Mouse (Mus musculus): ENCODE data around the gene Akap7. TPM values are rescaled to one million over a fixed set of nuclear protein-coding genes. Genes with fewer than 3 reads are reported as not detected.

Gene Akap7
- polyA plus RNA-seq, 1 experiment from 2014 or later: 42.0 TPM

DNA sequence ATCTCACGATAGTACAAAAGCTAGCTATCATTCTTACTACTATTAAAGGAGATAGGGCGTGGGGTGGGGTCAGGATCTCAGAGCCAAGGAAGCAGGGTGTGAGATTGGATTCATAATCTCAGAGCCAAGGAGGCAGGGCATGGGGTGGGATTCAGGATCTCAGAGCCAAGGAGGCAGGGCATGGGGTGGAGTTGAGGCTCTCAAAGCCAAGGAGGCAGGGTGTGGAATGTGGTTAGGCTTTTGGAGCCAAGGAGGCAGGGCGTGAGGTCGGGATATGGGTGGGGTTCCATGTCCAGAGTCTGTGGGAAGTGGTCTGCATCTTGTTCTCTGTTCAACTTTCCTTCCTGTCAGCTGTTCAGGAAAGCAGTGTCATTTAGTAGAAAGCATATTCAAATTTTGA is 16.6 kb downstream of the Akap7 start:
- peaks cover 16% of the 10 kb centered on the region; the same call in 1 of the 2 replicates for H3K36me3 ChIP-seq (ENCODE audit: control insufficient read depth, insufficient read depth, low read length)
- H3K9ac ChIP-seq (ENCODE audit: low read length): no peak overlapping the region
- peak; percentile 50; the same call in 1 of the 2 replicates for ATAC-seq (ENCODE audit: insufficient number of reproducible peaks, insufficient read depth, low FRiP score, low read depth)
- H3K27ac ChIP-seq (replicated peaks in 1 of 2; ENCODE audit: control insufficient read depth in 1 of 2, insufficient read depth in 1 of 2, low read depth in 2 of 2, low read length in 2 of 2): no peak overlapping the region
- H3K4me1 ChIP-seq (ENCODE audit: control insufficient read depth in 2 of 2, insufficient read depth in 2 of 2, low read length in 2 of 2): no peaks in the 10 kb centered on the region
- H3K4me2 ChIP-seq (ENCODE audit: low read length): no peak overlapping the region
- H3K9me3 ChIP-seq (ENCODE audit: control insufficient read depth, low read length): no peaks in the 10 kb centered on the region
- no peak overlapping the region for H3K4me3 ChIP-seq (ENCODE audit: control insufficient read depth in 1 of 2, insufficient read depth in 1 of 2, low read depth in 1 of 2, low read length in 2 of 2)
- H3K27me3 ChIP-seq (ENCODE audit: control insufficient read depth, insufficient read depth, low read length): no peaks in the 10 kb centered on the region
- 59% methylated on average over 4 of the region's 4 CpGs for WGBS

DNA sequence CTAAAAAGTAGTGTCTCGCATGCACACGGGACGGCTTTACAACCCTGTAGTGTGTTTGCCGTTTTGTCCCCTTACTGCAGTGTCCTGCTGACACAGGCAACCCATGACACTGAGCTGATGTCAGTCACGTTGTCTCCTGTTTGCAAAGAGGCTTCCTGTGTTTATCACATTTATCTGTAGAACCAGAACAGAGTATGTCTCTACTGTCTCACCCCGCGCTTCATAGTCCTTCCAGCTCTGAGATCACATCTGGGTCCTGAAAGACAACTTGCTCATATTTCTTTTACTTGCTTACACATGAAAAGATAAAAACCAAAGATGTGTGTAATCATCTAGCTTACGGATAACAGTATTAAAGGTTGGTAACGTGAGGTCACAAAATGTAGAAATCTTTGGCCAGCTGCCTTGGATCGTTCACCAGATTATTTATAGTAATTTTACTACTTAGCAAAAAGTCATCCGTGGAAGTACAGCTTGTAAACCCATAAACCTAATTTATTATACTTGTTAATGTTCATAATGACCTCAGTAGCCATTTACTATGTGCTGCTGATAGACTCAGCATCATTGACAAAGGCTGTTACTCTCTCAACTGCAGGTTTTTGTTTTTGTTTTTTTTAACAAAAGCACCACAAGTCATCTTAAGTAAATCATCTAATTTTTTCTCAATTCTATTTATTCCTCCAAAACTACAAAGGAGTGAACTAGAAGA is 22.4 kb downstream of the Akap7 start:
- Histone ChIP-seq H3K4me3 (ENCODE audit: control insufficient read depth in 1 of 2, insufficient read depth in 1 of 2, low read depth in 1 of 2, low read length in 2 of 2) (no peak overlapping the region), H3K27me3 (ENCODE audit: control insufficient read depth, insufficient read depth, low read length) (no peaks in the 10 kb centered on the region), H3K9me3 (ENCODE audit: control insufficient read depth, low read length) (no peaks in the 10 kb centered on the region), H3K27ac (replicated peaks in 1 of 2; ENCODE audit: control insufficient read depth in 1 of 2, insufficient read depth in 1 of 2, low read depth in 2 of 2, low read length in 2 of 2) (no peak overlapping the region), H3K36me3 (ENCODE audit: control insufficient read depth, insufficient read depth, low read length) (peaks cover 33% of the 10 kb centered on the region), H3K4me2 (ENCODE audit: low read length) (no peak overlapping the region), H3K9ac (ENCODE audit: low read length) (no peak overlapping the region), H3K4me1 (ENCODE audit: control insufficient read depth in 2 of 2, insufficient read depth in 2 of 2, low read length in 2 of 2) (no peaks in the 10 kb centered on the region)
- WGBS: 82% methylated on average over 11 of the region's 11 CpGs
- ATAC-seq (ENCODE audit: insufficient number of reproducible peaks, insufficient read depth, low FRiP score, low read depth): no peak

DNA sequence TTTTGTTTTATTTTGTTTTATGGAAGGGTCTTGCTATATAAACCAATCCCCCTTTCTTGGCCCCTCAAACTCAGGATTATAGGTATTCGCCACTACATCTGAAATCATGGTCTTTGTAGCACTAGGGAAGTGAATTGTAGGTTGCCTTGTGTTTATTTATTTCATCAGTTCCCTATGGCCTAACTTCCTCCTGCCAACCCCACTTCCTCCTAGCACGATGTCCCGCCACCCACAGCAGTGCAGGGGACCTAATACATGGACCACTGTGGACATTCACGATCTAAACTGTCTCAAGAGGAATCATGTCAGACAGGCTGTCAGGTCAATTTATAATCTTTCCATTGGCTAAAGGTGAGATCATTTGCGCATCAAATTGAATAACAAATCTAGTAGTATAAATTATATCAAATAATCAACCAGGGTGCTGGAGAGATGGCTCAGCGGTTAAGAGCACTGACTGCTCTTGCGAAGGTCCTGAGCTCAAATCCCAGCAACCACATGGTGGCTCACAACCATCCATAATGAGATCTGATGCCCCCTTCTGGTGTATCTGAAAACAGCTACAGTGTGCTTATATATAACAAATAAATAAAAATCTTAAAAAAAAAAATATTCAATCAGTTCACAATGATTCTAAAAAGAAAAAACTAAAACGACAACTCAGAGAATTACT is 23.1 kb downstream of the Akap7 start:
- ATAC-seq (ENCODE audit: insufficient number of reproducible peaks, insufficient read depth, low FRiP score, low read depth): no peak
- 88% methylated on average over 8 of the region's 8 CpGs for WGBS
- Histone ChIP-seq H3K4me2 (ENCODE audit: low read length) (no peak overlapping the region), H3K9me3 (ENCODE audit: control insufficient read depth, low read length) (no peaks in the 10 kb centered on the region), H3K4me3 (ENCODE audit: control insufficient read depth in 1 of 2, insufficient read depth in 1 of 2, low read depth in 1 of 2, low read length in 2 of 2) (no peak overlapping the region), H3K27ac (replicated peaks in 1 of 2; ENCODE audit: control insufficient read depth in 1 of 2, insufficient read depth in 1 of 2, low read depth in 2 of 2, low read length in 2 of 2) (no peak overlapping the region), H3K4me1 (ENCODE audit: control insufficient read depth in 2 of 2, insufficient read depth in 2 of 2, low read length in 2 of 2) (no peaks in the 10 kb centered on the region), H3K9ac (ENCODE audit: low read length) (no peak overlapping the region), H3K36me3 (ENCODE audit: control insufficient read depth, insufficient read depth, low read length) (peaks cover 33% of the 10 kb centered on the region), H3K27me3 (ENCODE audit: control insufficient read depth, insufficient read depth, low read length) (no peaks in the 10 kb centered on the region)

DNA sequence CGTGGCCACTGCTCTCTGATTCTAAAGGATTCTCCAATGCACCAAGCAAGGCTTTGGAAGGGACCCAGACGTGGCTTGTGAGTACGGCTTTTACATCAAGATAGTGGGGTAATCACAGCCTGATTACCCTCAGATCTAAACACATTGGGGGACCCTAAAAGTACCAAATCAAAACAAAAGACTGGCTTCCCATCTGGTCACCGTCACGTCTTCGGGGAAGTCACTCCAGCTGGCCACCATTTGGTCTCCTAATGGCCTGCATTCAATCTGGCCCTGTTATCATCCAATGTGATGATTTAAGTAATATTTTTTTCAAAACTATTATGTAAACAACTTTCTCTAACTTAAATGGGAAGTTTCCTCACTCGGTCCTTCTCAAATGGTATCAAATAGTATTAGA is 24.3 kb downstream of the Akap7 start:
- Histone ChIP-seq H3K4me1 (ENCODE audit: control insufficient read depth in 2 of 2, insufficient read depth in 2 of 2, low read length in 2 of 2) (no peaks in the 10 kb centered on the region), H3K36me3 (ENCODE audit: control insufficient read depth, insufficient read depth, low read length) (peaks cover 22% of the 10 kb centered on the region), H3K9ac (ENCODE audit: low read length) (no peak overlapping the region), H3K27me3 (ENCODE audit: control insufficient read depth, insufficient read depth, low read length) (no peaks in the 10 kb centered on the region), H3K9me3 (ENCODE audit: control insufficient read depth, low read length) (no peaks in the 10 kb centered on the region), H3K4me3 (ENCODE audit: control insufficient read depth in 1 of 2, insufficient read depth in 1 of 2, low read depth in 1 of 2, low read length in 2 of 2) (no peak overlapping the region), H3K4me2 (ENCODE audit: low read length) (no peak overlapping the region), H3K27ac (replicated peaks in 1 of 2; ENCODE audit: control insufficient read depth in 1 of 2, insufficient read depth in 1 of 2, low read depth in 2 of 2, low read length in 2 of 2) (no peak overlapping the region)
- 70% methylated on average over 7 of the region's 7 CpGs for WGBS
- ATAC-seq (ENCODE audit: insufficient number of reproducible peaks, insufficient read depth, low FRiP score, low read depth): no peak

DNA sequence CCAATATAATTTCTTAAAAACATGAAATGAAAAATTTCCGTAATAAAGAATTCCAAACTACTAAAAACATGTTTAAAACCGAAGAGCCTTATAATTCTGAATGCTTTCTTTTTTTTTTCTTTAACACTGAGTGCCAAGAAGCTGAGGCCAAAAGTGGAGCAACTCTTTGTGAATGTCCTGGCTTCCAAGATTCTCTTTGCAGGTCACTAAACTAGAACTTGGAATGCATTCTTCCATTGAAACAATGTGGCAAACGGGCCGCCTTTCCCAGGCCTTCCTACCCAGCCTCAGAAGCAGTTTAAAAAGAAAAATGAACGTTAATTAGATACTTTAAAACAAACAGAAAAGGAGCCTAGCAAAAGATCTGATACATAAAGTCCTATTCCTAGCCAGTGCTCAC is 27.5 kb downstream of the Akap7 start:
- 78% methylated on average over 5 of the region's 5 CpGs for WGBS
- no peak for ATAC-seq (ENCODE audit: insufficient number of reproducible peaks, insufficient read depth, low FRiP score, low read depth)
- Histone ChIP-seq H3K9ac (ENCODE audit: low read length) (no peak overlapping the region), H3K9me3 (ENCODE audit: control insufficient read depth, low read length) (no peaks in the 10 kb centered on the region), H3K4me1 (ENCODE audit: control insufficient read depth in 2 of 2, insufficient read depth in 2 of 2, low read length in 2 of 2) (peaks cover 0 to 3% of the 10 kb centered on the region in 2 experiments; a peak in 2 of 4 replicates), H3K4me3 (ENCODE audit: control insufficient read depth in 1 of 2, insufficient read depth in 1 of 2, low read depth in 1 of 2, low read length in 2 of 2) (no peak overlapping the region), H3K4me2 (ENCODE audit: low read length) (no peak overlapping the region), H3K27ac (replicated peaks in 1 of 2; ENCODE audit: control insufficient read depth in 1 of 2, insufficient read depth in 1 of 2, low read depth in 2 of 2, low read length in 2 of 2) (no peak overlapping the region), H3K27me3 (ENCODE audit: control insufficient read depth, insufficient read depth, low read length) (no peaks in the 10 kb centered on the region), H3K36me3 (ENCODE audit: control insufficient read depth, insufficient read depth, low read length) (peaks cover 17% of the 10 kb centered on the region)

DNA sequence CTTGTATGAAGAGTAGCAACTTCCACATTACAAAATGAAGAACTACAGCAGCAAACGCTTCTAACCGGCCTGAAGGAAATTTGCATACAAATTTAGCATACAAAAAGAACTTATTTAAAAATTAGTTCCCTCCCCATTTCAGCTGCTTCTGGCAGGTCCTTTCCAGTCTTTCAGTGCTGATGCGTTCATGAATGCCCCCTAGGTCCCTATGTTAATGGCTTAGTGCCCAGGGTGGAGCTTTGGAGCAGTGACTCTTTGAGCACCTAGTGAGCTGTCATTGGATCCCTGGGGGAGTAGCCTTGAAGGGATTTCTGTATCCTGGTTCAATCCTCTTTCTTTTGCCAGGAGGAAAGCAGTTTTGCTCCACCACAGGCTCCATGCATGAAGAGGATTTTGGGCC is 28.3 kb downstream of the Akap7 start:
- 58% methylated on average over 3 of the region's 3 CpGs for WGBS
- Histone ChIP-seq H3K4me2 (ENCODE audit: low read length) (no peak overlapping the region), H3K27ac (replicated peaks in 1 of 2; ENCODE audit: control insufficient read depth in 1 of 2, insufficient read depth in 1 of 2, low read depth in 2 of 2, low read length in 2 of 2) (no peak overlapping the region), H3K36me3 (ENCODE audit: control insufficient read depth, insufficient read depth, low read length) (peaks cover 13% of the 10 kb centered on the region), H3K9me3 (ENCODE audit: control insufficient read depth, low read length) (no peaks in the 10 kb centered on the region), H3K9ac (ENCODE audit: low read length) (no peak overlapping the region), H3K4me1 (ENCODE audit: control insufficient read depth in 2 of 2, insufficient read depth in 2 of 2, low read length in 2 of 2) (peaks cover 0 to 6% of the 10 kb centered on the region in 2 experiments; a peak in 2 of 4 replicates), H3K27me3 (ENCODE audit: control insufficient read depth, insufficient read depth, low read length) (no peaks in the 10 kb centered on the region), H3K4me3 (ENCODE audit: control insufficient read depth in 1 of 2, insufficient read depth in 1 of 2, low read depth in 1 of 2, low read length in 2 of 2) (no peak overlapping the region)
- no peak for ATAC-seq (ENCODE audit: insufficient number of reproducible peaks, insufficient read depth, low FRiP score, low read depth)

DNA sequence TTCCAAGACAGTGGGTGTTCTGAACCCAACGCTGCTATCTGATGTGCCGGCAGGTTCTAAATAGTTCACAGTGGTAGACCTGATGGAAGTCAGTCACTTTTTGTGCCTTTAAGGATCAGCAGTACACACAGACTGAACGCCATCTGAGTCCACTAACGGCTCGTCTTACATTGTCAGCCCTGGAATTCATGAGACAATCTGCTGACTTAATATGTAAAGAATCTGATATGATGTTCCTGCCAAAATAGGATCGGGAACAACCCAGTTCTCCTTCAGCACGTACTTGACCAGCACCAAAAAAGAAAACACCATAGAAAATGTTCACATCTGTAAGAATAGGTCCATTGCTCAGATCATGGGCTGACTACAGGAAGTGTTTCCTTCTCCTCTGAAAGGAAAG is 32.2 kb downstream of the Akap7 start:
- Histone ChIP-seq H3K9me3 (ENCODE audit: control insufficient read depth, low read length) (no peaks in the 10 kb centered on the region), H3K4me3 (ENCODE audit: control insufficient read depth in 1 of 2, insufficient read depth in 1 of 2, low read depth in 1 of 2, low read length in 2 of 2) (no peak overlapping the region), H3K36me3 (ENCODE audit: control insufficient read depth, insufficient read depth, low read length) (no peaks in the 10 kb centered on the region), H3K27ac (replicated peaks in 1 of 2; ENCODE audit: control insufficient read depth in 1 of 2, insufficient read depth in 1 of 2, low read depth in 2 of 2, low read length in 2 of 2) (no peak overlapping the region), H3K4me1 (ENCODE audit: control insufficient read depth in 2 of 2, insufficient read depth in 2 of 2, low read length in 2 of 2) (peaks cover 0 to 6% of the 10 kb centered on the region in 2 experiments; a peak in 2 of 4 replicates), H3K27me3 (ENCODE audit: control insufficient read depth, insufficient read depth, low read length) (no peaks in the 10 kb centered on the region), H3K9ac (ENCODE audit: low read length) (no peak overlapping the region), H3K4me2 (ENCODE audit: low read length) (no peak overlapping the region)
- ATAC-seq (ENCODE audit: insufficient number of reproducible peaks, insufficient read depth, low FRiP score, low read depth): no peak
- WGBS: 42% methylated on average over 7 of the region's 7 CpGs

All from heart, embryonic 14.5 days (tissue).